Mouse (Mus musculus) neural tube, embryonic 14.5 days (tissue): ENCODE results near the gene Gm37240. TPM values are rescaled to one million over a fixed set of nuclear protein-coding genes. Genes with fewer than 3 reads are reported as not detected.
"Not testable (repeated sequence)": the region's sequence is repeated elsewhere in the genome, so short reads cannot be mapped to it uniquely, and the experiment has no call there.

ENCODE experiments used
- ATAC-seq: fragments of 200-750 bp; cut with Nextera tagmentation; 2 replicates; pipeline ENCODE4 v1.8.0; 2017; ENCODE audit warnings: low read depth, mild to moderate bottlenecking, moderate TSS enrichment, moderate library complexity
- H3K27ac ChIP-seq: fragments of 300-500 bp; sonication (generic); 2 replicates; pipeline ENCODE4 v1.5.1; 2014; ENCODE audit warnings: low read depth, mild to moderate bottlenecking, control low read depth, low read length, moderate library complexity, mixed read lengths
- H3K27me3 ChIP-seq: fragments of 300-500 bp; sonication (generic); 2 replicates; pipeline ENCODE4 v1.6.1; 2014; ENCODE audit warnings: low read length; ENCODE audit not compliant: control insufficient read depth, insufficient read depth
- H3K36me3 ChIP-seq: fragments of 300-500 bp; sonication (generic); 2 replicates; pipeline ENCODE4 v1.6.1; 2014; ENCODE audit warnings: low read length, mixed read lengths; ENCODE audit not compliant: control insufficient read depth, insufficient read depth
- H3K4me1 ChIP-seq: fragments of 300-500 bp; sonication (generic); 2 replicates; pipeline ENCODE4 v1.6.1; 2014; ENCODE audit warnings: low read length; ENCODE audit not compliant: control insufficient read depth, insufficient read depth
- H3K4me2 ChIP-seq: fragments of 300-500 bp; sonication (generic); 2 replicates; pipeline ENCODE4 v1.6.1; 2014; ENCODE audit warnings: mild to moderate bottlenecking, low read depth, low read length, control low read depth
- H3K4me3 ChIP-seq: fragments of 300-500 bp; sonication (generic); 2 replicates; pipeline ENCODE4 v1.5.1; 2014; ENCODE audit warnings: low read depth, low read length, control low read depth, mixed read lengths
- H3K9ac ChIP-seq: fragments of 300-500 bp; sonication (generic); replicated peaks from 2 replicates; pipeline ENCODE4 v1.6.1; 2014; ENCODE audit warnings: low read depth, mild to moderate bottlenecking, control low read depth, low read length, mixed read lengths
- H3K9me3 ChIP-seq: fragments of 300-500 bp; sonication (generic); 2 replicates; pipeline ENCODE4 v1.6.1; 2016; ENCODE audit warnings: low read length; ENCODE audit not compliant: control insufficient read depth
- WGBS: fragments of 180-500 bp; shearing (Covaris S2); extraction: QIAGEN DNeasy Blood & Tissue Kit; methylation state at CpG from one replicate; pipeline ENCODE4 v1.1.7; 2014; 5-methylcytosine and 5-hydroxymethylcytosine counted together
- polyA plus RNA-seq: library from polyadenylated mRNA; unstranded; fragments of >200 nt; fragmentation: Nextera tagmentation; extraction: Ambion mirVana; gene quantifications from 2 replicates; pipeline ENCODE4 v1.2.1, GENCODE M21; 2014

The Gm37240 gene
- polyA plus RNA-seq, 1 experiment from 2014 or later = not detected

- no peak overlapping the region for H3K9ac ChIP-seq
- no peak overlapping the region for H3K27ac ChIP-seq
- no peak for ATAC-seq
- H3K4me3 ChIP-seq = no peak overlapping the region
- H3K4me1 ChIP-seq = no peaks in the 10 kb centered on the region
- WGBS = 97% methylated on average over 4 of the region's 4 CpGs
- no peaks in the 10 kb centered on the region for H3K9me3 ChIP-seq
- no peak overlapping the region for H3K4me2 ChIP-seq
- no peaks in the 10 kb centered on the region for H3K36me3 ChIP-seq
- H3K27me3 ChIP-seq = no peaks in the 10 kb centered on the region
These were observed 1323.9 kb downstream of the Gm37240 start for GRCm38 (mm10) chr3:84563415-84563814.

GRCm38 (mm10) chr3:84562911-84563310 lies 1324.4 kb downstream of the Gm37240 start:
- not testable (repeated sequence) for H3K4me1 ChIP-seq, ATAC-seq, H3K4me3 ChIP-seq, H3K4me2 ChIP-seq, H3K27me3 ChIP-seq, H3K36me3 ChIP-seq, H3K27ac ChIP-seq, H3K9ac ChIP-seq, H3K9me3 ChIP-seq
- 94% methylated on average over 2 of the region's 2 CpGs for WGBS

- H3K27ac ChIP-seq = no peak overlapping the region
- H3K9ac ChIP-seq = no peak overlapping the region
- no peaks in the 10 kb centered on the region for H3K9me3 ChIP-seq
- no peaks in the 10 kb centered on the region for H3K27me3 ChIP-seq
- H3K36me3 ChIP-seq = no peaks in the 10 kb centered on the region
- WGBS = 100% methylated on average over 3 of the region's 3 CpGs
- no peaks in the 10 kb centered on the region for H3K4me1 ChIP-seq
- no peak overlapping the region for H3K4me3 ChIP-seq
- no peak overlapping the region for H3K4me2 ChIP-seq
- no peak for ATAC-seq
These were observed 1329.0 kb downstream of the Gm37240 start for GRCm38 (mm10) chr3:84558301-84558700.

GRCm38 (mm10) chr3:84555780-84556179 lies 1331.5 kb downstream of the Gm37240 start:
- no peak overlapping the region for H3K4me3 ChIP-seq
- H3K27ac ChIP-seq = no peak overlapping the region
- no peak for ATAC-seq
- no peak overlapping the region for H3K9ac ChIP-seq
- H3K4me2 ChIP-seq = no peak overlapping the region
- no peaks in the 10 kb centered on the region for H3K9me3 ChIP-seq
- H3K27me3 ChIP-seq = no peaks in the 10 kb centered on the region
- 90% methylated on average over 3 of the region's 3 CpGs for WGBS
- H3K4me1 ChIP-seq = no peaks in the 10 kb centered on the region
- no peaks in the 10 kb centered on the region for H3K36me3 ChIP-seq

- Histone ChIP-seq H3K9me3 (no peaks in the 10 kb centered on the region), H3K4me2 (no peak overlapping the region), H3K27me3 (no peaks in the 10 kb centered on the region), H3K4me1 (no peaks in the 10 kb centered on the region), H3K9ac (no peak overlapping the region), H3K27ac (no peak overlapping the region), H3K36me3 (no peaks in the 10 kb centered on the region), H3K4me3 (no peak overlapping the region)
- 76% methylated on average over 8 of the region's 8 CpGs for WGBS
- no peak for ATAC-seq
These were observed 1340.1 kb downstream of the Gm37240 start for GRCm38 (mm10) chr3:84547177-84547576.

- not testable (repeated sequence) for H3K27me3 ChIP-seq, H3K4me1 ChIP-seq, H3K4me2 ChIP-seq, H3K9me3 ChIP-seq, ATAC-seq, H3K27ac ChIP-seq, H3K36me3 ChIP-seq, H3K9ac ChIP-seq, H3K4me3 ChIP-seq
- 18% methylated on average over 3 of the region's 3 CpGs for WGBS
These were observed 1344.9 kb downstream of the Gm37240 start for GRCm38 (mm10) chr3:84542450-84542849.

- Histone ChIP-seq H3K9ac (no peak overlapping the region), H3K36me3 (no peaks in the 10 kb centered on the region), H3K9me3 (no peaks in the 10 kb centered on the region), H3K4me2 (no peak overlapping the region), H3K4me1 (no peaks in the 10 kb centered on the region), H3K4me3 (no peak overlapping the region), H3K27me3 (no peaks in the 10 kb centered on the region), H3K27ac (no peak overlapping the region)
- 80% methylated on average over 1 of the region's 1 CpGs for WGBS
- no peak for ATAC-seq
These were observed 1345.4 kb downstream of the Gm37240 start for GRCm38 (mm10) chr3:84541881-84542280.

GRCm38 (mm10) chr3:84540640-84541039 lies 1346.7 kb downstream of the Gm37240 start:
- H3K4me1 ChIP-seq = no peaks in the 10 kb centered on the region
- H3K4me3 ChIP-seq = no peak overlapping the region
- H3K4me2 ChIP-seq = no peak overlapping the region
- H3K27me3 ChIP-seq = no peaks in the 10 kb centered on the region
- no peak overlapping the region for H3K27ac ChIP-seq
- ATAC-seq = no peak
- H3K9ac ChIP-seq = no peak overlapping the region
- no peaks in the 10 kb centered on the region for H3K9me3 ChIP-seq
- no peaks in the 10 kb centered on the region for H3K36me3 ChIP-seq

GRCm38 (mm10) chr3:84536987-84537386 lies 1350.3 kb downstream of the Gm37240 start:
- no peak overlapping the region for H3K27ac ChIP-seq
- no peak overlapping the region for H3K4me2 ChIP-seq
- no peaks in the 10 kb centered on the region for H3K9me3 ChIP-seq
- H3K4me1 ChIP-seq = no peaks in the 10 kb centered on the region
- H3K27me3 ChIP-seq = no peaks in the 10 kb centered on the region
- 80% methylated on average over 6 of the region's 6 CpGs for WGBS
- no peak for ATAC-seq
- H3K9ac ChIP-seq = no peak overlapping the region
- no peaks in the 10 kb centered on the region for H3K36me3 ChIP-seq
- no peak overlapping the region for H3K4me3 ChIP-seq

GRCm38 (mm10) chr3:84533227-84533626 lies 1354.1 kb downstream of the Gm37240 start:
- no peaks in the 10 kb centered on the region for H3K36me3 ChIP-seq
- no peak for ATAC-seq
- no peak overlapping the region for H3K4me2 ChIP-seq
- H3K9me3 ChIP-seq = no peaks in the 10 kb centered on the region
- H3K27me3 ChIP-seq = no peaks in the 10 kb centered on the region
- H3K4me3 ChIP-seq = no peak overlapping the region
- H3K4me1 ChIP-seq = no peaks in the 10 kb centered on the region
- WGBS = 72% methylated on average over 5 of the region's 5 CpGs
- H3K9ac ChIP-seq = no peak overlapping the region
- H3K27ac ChIP-seq = no peak overlapping the region
